Mouse (Mus musculus) forebrain, postnatal 0 days (tissue): ENCODE measurements around the gene Pitpnc1. TPM values are rescaled to one million over a fixed set of nuclear protein-coding genes. Genes with fewer than 3 reads are reported as not detected.

Experiments
- ATAC-seq: fragments of 200-750 bp; cut with Nextera tagmentation; 2 replicates; pipeline ENCODE4 v1.8.0; 2017; ENCODE audit warnings: mild to moderate bottlenecking, moderate library complexity
- DNase-seq: peaks from one replicate; pipeline ENCODE4 v3.0.0-alpha.2; 2015
- H3K27ac ChIP-seq: fragments of 300-500 bp; sonication (generic); 2 replicates; pipeline ENCODE4 v1.5.1; 2014; ENCODE audit warnings: low read depth, mild to moderate bottlenecking, antibody characterized with exemption, low read length, moderate library complexity, mixed read lengths
- H3K27me3 ChIP-seq: fragments of 300-500 bp; sonication (generic); 2 replicates; pipeline ENCODE4 v1.6.1; 2014; ENCODE audit warnings: mild to moderate bottlenecking, low read length, mixed read lengths; ENCODE audit not compliant: insufficient read depth
- H3K36me3 ChIP-seq: fragments of 300-500 bp; sonication (generic); 2 replicates; pipeline ENCODE4 v1.6.1; 2014; ENCODE audit warnings: mild to moderate bottlenecking, moderate library complexity; ENCODE audit not compliant: insufficient read depth
- H3K4me1 ChIP-seq: fragments of 300-500 bp; sonication (generic); 2 replicates; pipeline ENCODE4 v1.6.1; 2014; ENCODE audit warnings: antibody characterized with exemption; ENCODE audit not compliant: insufficient read depth
- H3K4me2 ChIP-seq: fragments of 300-500 bp; sonication (generic); 2 replicates; pipeline ENCODE4 v1.6.1; 2014; ENCODE audit warnings: low read depth, mild to moderate bottlenecking, moderate library complexity
- H3K4me3 ChIP-seq: fragments of 300-500 bp; sonication (generic); 2 replicates; pipeline ENCODE4 v1.5.1; 2014; ENCODE audit warnings: low read depth, low read length, mixed read lengths
- H3K9ac ChIP-seq: fragments of 300-500 bp; sonication (generic); 2 replicates; pipeline ENCODE4 v1.6.1; 2014; ENCODE audit warnings: mild to moderate bottlenecking
- H3K9me3 ChIP-seq: fragments of 300-500 bp; sonication (generic); 2 replicates; pipeline ENCODE4 v1.6.1; 2016; ENCODE audit warnings: low read length
- CTCF ChIP-seq: sonication (generic); IDR thresholded peaks from 2 replicates; pipeline ENCODE4 v1.5.1; 2016; ENCODE audit warnings: antibody characterized with exemption, control low read depth, low read depth
- WGBS: fragments of 180-500 bp; shearing (Covaris S2); extraction: QIAGEN DNeasy Blood & Tissue Kit; methylation state at CpG from one replicate; pipeline ENCODE4 v1.1.7; 2014; 5-methylcytosine and 5-hydroxymethylcytosine counted together
- polyA plus RNA-seq: library from polyadenylated mRNA; unstranded; fragments of >200 nt; fragmentation: Nextera tagmentation; extraction: Ambion mirVana; gene quantifications from 2 replicates; pipeline ENCODE4 v1.2.1, GENCODE M21; 2015
- total RNA-seq: library from RNA; depleted of rRNA; stranded (reverse); fragments of >200 nt; gene quantifications from 2 replicates; pipeline ENCODE4 v1.2.3, GENCODE M21; 2014

Pitpnc1 gene
- total and polyA plus RNA-seq, 2 experiments from 2014 or later: 47.6 to 49.1 TPM

DNA sequence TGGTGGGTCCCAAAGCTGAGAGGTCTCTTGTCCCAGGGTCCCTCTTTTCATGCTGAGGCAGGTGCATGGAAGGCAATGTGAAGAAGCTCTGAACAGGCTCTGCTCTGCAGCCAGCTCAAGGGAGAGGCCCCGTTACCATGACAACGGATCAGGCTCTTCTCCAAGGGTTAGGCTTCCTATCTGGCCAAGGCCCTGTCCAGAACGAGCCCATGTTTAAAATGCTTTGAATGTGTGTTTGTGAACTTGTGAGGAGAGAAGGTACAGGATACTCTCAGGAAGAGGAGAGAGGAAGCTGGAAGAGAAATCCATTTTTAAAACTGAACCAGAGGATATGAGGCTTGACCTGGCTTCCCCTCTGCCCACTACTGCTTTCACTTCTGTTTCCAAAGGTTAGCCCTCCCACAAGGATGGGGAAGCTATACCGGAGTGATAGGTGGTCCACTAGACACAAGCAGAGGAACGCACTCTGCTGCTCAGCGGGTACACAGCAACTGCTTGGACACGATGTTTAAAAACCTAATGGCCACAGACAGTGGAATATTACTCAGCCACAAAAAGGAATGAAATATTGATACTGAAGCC, 131.2 kb downstream of the Pitpnc1 start:
- no peak for ATAC-seq
- Histone ChIP-seq H3K4me3 (no peak overlapping the region), H3K9me3 (no peaks in the 10 kb centered on the region), H3K4me2 (no peak overlapping the region), H3K36me3 (no peaks in the 10 kb centered on the region), H3K4me1 (no peaks in the 10 kb centered on the region), H3K27ac (no peak overlapping the region), H3K27me3 (no peaks in the 10 kb centered on the region), H3K9ac (no peak overlapping the region)
- 66% methylated on average over 7 of the region's 7 CpGs for WGBS
- TF ChIP-seq CTCF: no peak
- DNase-seq: no peak

DNA sequence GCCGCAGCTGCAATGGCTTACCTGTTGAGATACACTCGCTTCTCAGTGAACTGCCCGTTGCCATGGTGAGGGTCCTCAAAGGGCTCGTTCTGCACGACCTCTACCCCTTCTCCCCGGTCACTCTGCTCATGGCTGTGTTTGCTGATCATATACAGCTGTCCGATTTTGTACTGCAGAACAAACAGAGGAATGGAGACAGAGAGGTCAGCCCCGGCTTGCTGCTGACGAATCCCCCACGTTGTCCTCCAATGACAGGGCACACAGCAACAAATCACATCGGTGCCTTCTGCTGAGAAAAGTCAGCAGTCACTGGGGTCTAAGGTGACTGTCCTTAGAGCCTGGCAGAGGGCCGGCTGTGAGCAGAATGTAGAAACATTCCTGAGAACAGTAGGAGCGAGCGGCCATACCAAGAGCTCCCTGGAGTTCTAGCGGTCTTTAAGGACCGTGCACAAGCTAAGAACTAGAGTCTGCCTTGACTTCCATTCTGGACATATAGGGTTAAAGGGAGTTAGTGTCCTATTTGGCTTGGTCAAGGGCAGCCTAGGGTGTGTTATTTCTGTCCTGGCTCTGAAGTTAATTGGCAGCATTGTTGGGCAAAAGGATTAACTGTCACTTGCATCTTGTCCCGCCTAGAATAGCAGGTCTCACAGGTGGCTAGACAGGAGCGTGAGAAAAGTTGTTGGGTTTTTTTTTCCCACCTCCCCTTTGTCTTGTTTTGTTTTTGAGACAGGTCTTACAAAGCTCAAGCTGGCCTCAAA, 132.9 kb downstream of the Pitpnc1 start:
- H3K4me3 ChIP-seq: no peak overlapping the region
- no peaks in the 10 kb centered on the region for H3K9me3 ChIP-seq
- DNase-seq: no peak
- H3K9ac ChIP-seq: no peak overlapping the region
- 51% methylated on average over 18 of the region's 18 CpGs for WGBS
- H3K4me2 ChIP-seq: no peak overlapping the region
- ATAC-seq: no peak
- no peaks in the 10 kb centered on the region for H3K27me3 ChIP-seq
- H3K4me1 ChIP-seq: no peaks in the 10 kb centered on the region
- no peaks in the 10 kb centered on the region for H3K36me3 ChIP-seq
- no peak overlapping the region for H3K27ac ChIP-seq
- TF ChIP-seq CTCF: no peak

DNA sequence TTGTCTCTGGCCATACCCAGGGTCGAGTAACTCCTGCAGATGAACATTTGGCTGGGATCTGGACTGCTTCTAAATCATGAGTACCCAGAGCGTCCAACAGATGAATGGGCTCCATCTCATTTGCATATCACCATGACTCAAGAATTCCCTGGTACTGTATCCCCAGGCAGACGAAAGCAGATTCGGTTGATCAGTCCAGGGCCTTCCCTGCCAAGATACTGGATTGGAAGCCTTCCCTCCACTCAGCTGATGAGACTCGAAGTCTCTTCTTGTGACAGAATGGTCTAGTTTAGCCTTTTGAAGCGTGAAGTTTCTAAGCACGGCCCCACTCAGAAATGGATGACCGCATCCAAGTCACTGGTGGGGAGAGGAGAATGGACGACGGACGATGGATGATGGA, 134.7 kb downstream of the Pitpnc1 start:
- Histone ChIP-seq H3K4me3 (no peak overlapping the region), H3K36me3 (no peaks in the 10 kb centered on the region), H3K27ac (no peak overlapping the region), H3K27me3 (no peaks in the 10 kb centered on the region), H3K4me1 (no peaks in the 10 kb centered on the region), H3K9me3 (no peaks in the 10 kb centered on the region), H3K9ac (no peak overlapping the region), H3K4me2 (no peak overlapping the region)
- DNase-seq (no peak), ATAC-seq (peak; percentile 66)
- no peak for TF ChIP-seq CTCF
- 51% methylated on average over 11 of the region's 11 CpGs for WGBS

DNA sequence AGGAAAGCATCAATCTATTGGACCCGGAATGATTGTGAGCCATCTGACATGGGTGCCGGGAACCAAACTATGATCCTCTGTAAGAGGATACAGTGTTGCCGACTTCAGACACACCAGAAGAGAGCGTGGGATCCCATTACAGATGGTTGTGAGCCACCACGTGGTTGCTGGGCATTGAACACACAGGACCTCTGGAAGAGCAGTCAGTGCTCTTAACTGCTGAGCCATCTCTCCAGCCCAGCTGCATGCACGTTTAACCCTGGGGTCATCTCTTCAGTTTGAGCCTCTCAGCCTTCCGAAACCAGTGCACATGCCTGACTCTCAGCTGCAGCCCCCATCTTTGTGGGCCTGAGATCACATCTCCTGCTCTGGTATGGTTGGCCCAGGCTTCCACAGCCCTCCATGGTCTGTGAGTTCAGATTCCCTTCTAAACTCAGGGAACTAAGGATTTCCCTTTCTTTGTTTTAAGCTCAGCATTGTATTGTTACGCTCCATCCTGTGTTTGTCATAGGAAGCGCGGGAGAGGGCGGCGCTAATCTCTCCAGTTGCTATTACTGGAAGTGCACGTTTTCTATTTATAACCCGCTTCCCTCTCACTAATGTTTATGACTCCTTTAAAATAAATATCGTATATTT, 135.5 kb downstream of the Pitpnc1 start:
- H3K36me3 ChIP-seq: no peaks in the 10 kb centered on the region
- 82% methylated on average over 15 of the region's 15 CpGs for WGBS
- no peak overlapping the region for H3K27ac ChIP-seq
- H3K9ac ChIP-seq: no peak overlapping the region
- H3K4me3 ChIP-seq: no peak overlapping the region
- no peaks in the 10 kb centered on the region for H3K4me1 ChIP-seq
- no peak for TF ChIP-seq CTCF
- no peak for DNase-seq
- ATAC-seq: no peak
- no peak overlapping the region for H3K4me2 ChIP-seq
- H3K27me3 ChIP-seq: no peaks in the 10 kb centered on the region
- H3K9me3 ChIP-seq: no peaks in the 10 kb centered on the region

DNA sequence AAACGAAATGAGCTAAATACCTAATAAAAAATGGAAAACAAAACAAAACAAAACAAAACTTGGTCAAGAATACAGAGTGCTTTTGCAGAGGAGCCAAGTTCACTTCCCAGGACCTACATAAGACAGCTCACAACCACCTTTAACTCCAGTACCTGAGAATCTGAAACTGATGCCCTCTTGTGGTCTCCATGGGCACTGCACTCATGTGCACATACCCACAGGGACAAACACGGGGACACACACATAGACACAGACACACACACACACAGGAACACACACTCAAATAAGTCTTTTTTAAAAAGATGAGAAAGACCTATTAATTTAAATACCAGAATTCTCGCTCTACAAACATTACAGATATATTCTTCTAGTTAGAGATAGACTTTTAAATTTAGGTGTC, 137.6 kb downstream of the Pitpnc1 start:
- DNase-seq (no peak), ATAC-seq (no peak)
- no peaks in the 10 kb centered on the region for H3K27me3 ChIP-seq
- H3K4me1 ChIP-seq: no peaks in the 10 kb centered on the region
- WGBS: 97% methylated on average over 3 of the region's 3 CpGs
- no peak overlapping the region for H3K9ac ChIP-seq
- no peak overlapping the region for H3K27ac ChIP-seq
- H3K9me3 ChIP-seq: no peaks in the 10 kb centered on the region
- no peak overlapping the region for H3K4me2 ChIP-seq
- no peaks in the 10 kb centered on the region for H3K36me3 ChIP-seq
- peak; percentile 60 for TF ChIP-seq CTCF
- H3K4me3 ChIP-seq: no peak overlapping the region

DNA sequence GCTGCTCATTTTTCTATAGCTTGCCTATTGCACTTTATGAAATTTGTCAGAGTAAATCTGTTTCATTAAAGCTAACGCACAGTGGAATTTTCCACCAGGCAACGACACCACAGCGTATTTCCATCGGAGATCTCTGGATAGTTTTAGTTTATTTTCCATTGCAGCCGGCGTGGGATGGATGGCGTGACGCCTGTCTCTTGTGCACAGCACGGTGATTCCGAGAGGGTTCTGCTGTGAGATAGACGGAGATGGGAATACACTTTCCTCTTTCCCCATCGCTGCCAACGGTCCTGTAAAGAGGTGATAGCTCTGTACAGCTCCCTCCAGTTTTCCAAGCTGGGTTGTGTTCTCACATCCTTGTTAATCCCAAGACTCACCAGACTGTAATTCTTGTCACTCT, 138.2 kb downstream of the Pitpnc1 start:
- H3K4me3 ChIP-seq: no peak overlapping the region
- H3K27ac ChIP-seq: no peak overlapping the region
- no peaks in the 10 kb centered on the region for H3K4me1 ChIP-seq
- H3K27me3 ChIP-seq: no peaks in the 10 kb centered on the region
- TF ChIP-seq CTCF: no peak
- ATAC-seq (peak; percentile 40; the same call in 1 of the 2 replicates), DNase-seq (no peak)
- no peaks in the 10 kb centered on the region for H3K36me3 ChIP-seq
- H3K9ac ChIP-seq: no peak overlapping the region
- WGBS: 82% methylated on average over 13 of the region's 13 CpGs
- H3K4me2 ChIP-seq: no peak overlapping the region
- H3K9me3 ChIP-seq: no peaks in the 10 kb centered on the region

DNA sequence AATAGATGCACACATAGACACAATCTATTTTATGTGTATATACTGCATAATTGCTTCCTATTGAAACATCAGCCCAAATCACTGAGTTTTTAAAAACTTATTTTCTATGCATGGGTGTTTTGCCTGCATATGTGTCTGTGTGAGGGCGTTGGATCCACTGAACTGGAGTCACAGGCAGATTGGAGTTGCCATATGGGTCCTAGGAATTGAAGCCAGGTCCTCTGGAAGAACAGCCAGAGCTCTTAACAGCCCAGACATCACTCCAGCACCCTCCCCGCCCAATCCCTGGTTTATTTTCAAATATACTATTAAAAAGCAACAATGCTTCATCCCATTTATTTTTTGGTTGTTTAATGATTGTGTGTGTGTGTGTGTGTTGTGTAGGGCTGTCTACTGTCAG, 139.1 kb downstream of the Pitpnc1 start:
- no peaks in the 10 kb centered on the region for H3K36me3 ChIP-seq
- TF ChIP-seq CTCF: no peak
- ATAC-seq (no peak), DNase-seq (peak; percentile 43)
- H3K4me3 ChIP-seq: no peak overlapping the region
- H3K4me2 ChIP-seq: no peak overlapping the region
- no peaks in the 10 kb centered on the region for H3K27me3 ChIP-seq
- no peak overlapping the region for H3K9ac ChIP-seq
- no peaks in the 10 kb centered on the region for H3K4me1 ChIP-seq
- H3K27ac ChIP-seq: no peak overlapping the region
- no peaks in the 10 kb centered on the region for H3K9me3 ChIP-seq
- 65% methylated on average over 2 of the region's 2 CpGs for WGBS
